Mouse (Mus musculus): ENCODE results near the gene Dnah2.

Gene Dnah2

DNA sequence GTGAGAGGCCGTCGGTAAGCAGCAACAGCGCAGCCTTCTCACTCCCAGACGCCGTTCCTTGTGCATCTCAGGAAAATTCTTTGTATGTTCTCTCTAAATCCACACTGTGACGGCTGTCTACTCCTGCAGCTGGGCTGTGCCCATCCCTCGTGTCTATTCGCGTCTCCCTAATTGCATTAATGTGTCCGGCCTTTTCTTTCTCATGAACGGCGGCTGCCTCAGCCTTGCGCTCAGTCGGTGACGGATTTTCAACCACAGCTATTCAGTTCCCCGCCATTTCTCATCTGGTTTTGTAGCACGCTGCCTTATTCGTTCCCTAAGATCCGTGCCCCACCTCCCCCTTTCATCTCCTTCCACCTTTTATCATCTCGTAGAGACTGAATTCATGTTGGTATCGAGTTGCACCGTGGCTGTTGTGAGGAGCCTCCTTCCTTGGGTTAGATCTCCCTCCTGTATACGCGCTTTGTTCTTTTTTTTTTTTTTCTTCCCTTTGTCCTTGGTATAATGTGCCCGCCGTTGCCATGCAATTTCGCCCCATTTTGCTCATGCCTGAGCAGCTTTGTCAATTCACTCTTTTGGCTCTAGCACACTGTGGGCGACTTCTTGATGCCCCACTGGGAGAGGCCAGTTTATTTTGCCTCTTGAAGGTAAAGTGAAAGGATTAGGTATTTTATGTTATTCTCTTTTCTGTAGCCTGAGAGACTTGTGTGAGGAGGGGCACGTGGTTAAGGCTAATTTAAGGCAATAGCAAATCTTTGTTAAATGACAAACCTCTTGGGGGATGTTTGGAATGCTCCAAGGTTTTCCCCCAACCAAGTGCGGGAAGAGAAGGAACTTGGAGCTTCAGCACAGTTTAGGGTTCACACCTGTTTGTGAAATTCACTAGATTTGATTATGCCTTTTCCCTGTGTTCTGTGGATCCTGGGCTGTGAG, 21.5 kb downstream of the Dnah2 start:
- DNase-seq, result peak; percentile 79

DNA sequence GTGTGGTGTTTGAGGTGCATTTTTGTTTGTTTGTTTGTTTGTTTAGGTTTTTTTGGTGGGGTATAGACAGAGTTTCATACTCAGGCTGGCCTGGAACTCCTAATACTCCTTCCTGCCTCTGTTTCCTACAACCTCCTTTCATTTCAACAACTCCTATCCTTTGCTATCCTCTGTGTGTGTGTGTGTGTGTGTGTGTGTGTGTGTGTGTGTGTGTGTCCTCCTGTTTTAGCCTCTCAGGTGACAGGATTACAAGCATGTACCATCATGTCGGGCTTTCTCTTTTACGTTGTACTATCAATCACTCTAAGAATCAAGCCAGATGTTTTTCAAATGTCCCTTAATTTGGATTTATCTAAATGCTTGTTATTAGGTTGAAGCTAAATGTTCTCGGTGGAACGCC, 22.3 kb downstream of the Dnah2 start:
- no peak for DNase-seq

DNA sequence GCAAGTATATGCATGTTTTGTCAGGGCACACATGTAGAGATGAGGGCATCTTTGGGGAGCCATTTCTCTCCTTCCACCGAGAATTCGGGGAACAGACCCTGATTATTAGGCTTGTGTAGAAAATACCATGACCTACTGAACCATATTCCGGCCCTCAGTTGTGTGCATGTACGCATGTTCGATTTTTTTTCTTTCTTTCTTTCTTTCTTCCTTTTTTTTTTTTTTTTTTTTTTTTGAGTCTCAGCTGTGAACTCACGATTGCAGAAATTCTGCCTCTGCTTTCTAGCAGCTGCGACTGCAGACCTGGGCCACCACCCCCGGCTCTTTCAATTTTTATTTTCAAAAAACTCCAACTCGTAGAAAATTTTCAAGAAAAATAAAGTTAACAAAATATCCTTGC, 23.2 kb downstream of the Dnah2 start:
- DNase-seq, result no peak

DNA sequence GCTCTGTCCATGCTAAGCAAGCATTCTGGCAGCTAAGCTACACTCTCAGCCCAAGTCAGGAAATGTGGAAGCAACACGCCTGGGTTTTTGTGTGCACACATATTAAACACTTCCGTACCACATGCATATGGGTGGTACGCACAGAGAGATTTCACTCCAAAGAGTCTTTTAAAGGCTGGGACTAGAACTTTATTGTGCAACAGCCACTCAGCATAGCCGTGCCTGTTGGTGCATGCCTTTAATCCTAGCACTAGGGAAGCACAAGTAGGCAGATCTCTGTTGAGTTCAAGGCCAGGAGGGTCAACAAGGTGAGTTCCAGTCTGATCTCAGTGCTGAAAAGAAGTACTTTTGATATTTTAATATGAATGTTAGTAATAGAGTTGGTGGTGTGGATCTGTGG, 25.3 kb downstream of the Dnah2 start:
- DNase-seq, result no peak

DNA sequence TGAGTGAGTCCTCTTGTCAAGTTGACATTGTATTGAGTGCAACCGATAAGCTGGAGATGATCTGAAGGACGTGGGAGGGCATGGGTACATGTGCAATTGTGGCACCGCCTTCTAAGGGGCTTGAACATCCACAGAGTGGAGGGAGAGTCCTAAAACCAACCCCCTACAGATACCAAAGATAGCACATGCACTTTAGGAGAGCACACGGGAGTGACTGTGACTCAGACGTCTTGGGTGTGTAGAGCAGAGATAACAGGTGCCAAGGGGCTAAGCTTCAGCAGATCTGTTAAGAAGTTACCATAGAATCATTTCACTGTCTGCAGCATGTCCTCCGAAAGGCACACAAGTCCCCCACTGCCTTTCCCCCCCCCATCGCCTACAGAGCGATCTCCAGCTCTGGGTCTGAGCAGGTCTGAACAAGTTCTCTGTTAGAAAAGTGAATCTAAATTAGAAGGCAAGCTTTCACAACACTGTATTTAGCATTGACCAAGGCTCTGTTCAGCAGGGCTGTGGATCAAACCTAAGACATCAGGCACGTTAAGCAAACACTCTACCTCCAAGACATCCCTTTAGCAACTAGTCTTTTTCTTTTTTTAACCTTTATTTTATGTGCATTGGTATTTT, 27.3 kb downstream of the Dnah2 start:
- DNase-seq, result no peak

GRCm38 (mm10) chr11:69519976-69520375, 28.9 kb downstream of the Dnah2 start:
- DNase-seq, result no peak

GRCm38 (mm10) chr11:69516661-69517060, 32.2 kb downstream of the Dnah2 start:
- no peak for DNase-seq

GRCm38 (mm10) chr11:69516151-69516640, 32.7 kb downstream of the Dnah2 start:
- no peak for DNase-seq

DNA sequence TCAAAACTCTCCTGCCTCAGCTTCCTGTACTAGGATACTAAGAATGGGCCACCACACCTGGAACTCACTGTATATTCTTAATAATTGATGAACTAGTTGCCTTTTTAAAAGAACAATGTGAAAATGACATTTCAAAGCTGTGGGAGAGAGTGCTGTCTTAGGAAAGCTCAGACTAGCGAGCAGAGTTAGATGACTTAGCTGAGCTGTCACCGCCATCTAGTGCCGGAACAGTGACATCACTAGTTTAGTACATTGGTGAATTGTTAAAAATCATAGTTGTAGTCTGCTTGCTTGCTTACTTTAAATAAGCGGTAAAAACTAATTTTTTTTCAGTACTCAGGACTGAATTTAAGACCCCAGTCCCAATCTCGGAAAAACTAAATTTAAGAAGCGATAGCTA, 35.1 kb downstream of the Dnah2 start:
- peak; percentile 85 for DNase-seq

DNA sequence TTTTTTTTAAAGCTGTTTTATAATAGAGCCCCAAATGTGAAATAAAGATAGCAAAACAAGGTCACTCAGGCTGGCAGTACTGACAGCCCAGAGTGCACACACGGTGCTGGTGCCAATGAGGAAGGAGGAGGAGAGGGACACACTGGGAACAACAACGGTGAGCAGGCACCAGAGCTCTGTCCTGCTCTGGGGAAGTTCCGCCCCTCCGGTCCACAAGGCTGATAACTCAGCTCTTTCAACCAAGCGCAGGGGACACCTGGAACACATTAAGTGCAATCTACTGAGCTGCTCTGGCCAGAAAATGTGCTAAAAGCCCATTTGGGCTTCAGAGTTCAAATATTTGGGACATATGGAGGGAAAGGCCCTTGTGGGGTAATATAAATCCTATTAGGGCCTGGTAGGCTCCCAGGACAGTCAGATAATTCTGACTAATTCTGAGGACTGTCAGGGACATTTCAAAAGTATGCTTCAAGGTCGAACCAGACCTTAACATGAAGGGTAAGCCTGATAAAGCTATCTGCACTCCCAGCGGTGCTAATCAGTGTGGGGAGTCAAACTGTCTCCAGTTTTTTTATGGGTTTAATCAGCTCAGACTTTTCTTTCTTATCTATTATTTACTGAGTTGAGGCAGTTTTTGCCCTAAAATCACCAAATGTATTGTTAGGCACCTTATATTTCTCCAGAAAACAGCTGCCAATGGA, 38.0 kb downstream of the Dnah2 start:
- DNase-seq, result peak; percentile 77

DNA sequence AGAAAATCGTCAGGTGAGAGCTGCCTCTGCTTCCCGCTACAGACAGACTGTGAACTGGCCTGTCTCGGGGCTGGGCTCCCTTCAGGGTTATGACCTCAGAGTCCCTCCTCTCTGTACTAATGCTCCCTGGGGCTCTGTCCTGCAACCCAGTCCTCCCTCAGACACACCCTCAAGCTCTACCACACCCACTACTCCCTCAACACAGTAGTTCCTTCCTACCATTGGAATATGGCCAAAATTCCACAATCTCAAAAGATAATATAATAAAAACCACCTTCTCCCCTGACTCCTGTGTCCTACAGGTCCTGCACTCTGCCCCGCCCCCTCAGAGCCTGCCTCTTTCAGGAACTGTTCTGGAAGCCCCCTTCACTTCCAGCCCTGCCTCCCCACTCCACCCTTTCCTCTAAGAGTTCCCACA, 45.0 kb downstream of the Dnah2 start:
- no peak for DNase-seq

DNA sequence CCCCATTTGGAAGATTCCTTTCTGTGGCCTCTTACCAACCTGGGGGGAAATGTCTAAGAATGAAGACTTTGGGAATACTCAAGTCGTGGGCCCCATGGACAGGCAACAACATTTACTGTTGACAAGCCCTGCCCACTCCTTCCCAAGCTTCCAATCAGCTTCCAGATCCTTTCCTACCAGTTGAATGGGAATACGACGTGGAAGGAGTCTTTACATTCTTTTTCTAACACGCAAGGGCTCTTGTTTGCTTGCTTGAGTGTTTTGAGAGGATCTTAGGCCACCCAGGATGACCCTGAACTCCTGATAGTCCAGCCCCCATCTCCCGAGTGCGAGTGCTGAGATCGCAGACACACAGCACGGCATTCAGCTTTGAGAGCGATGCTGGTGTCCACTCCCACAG, 47.4 kb downstream of the Dnah2 start:
- no peak for DNase-seq

GRCm38 (mm10) chr11:69499140-69499539, 49.8 kb downstream of the Dnah2 start:
- DNase-seq, result no peak

DNA sequence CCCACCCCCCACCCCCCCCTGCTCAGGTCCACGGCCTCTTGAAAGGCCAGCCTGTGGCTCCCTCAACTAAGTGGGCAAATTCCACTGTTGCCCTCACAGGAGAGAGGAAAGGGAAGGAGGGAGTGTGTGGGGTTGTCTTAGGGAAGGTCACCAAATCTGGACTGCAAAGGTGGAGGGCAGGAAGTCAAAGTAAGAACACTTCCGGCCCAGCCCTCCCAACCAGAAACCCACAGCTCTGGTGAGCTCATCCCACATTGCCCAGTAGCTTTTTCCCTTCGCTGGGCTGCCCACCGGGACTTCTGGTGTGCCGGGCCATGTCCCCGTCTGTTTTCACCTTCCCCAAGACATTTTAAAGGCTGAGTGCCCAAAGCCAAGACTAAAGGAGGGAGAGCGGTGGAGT, 57.2 kb downstream of the Dnah2 start:
- no peak for DNase-seq

DNA sequence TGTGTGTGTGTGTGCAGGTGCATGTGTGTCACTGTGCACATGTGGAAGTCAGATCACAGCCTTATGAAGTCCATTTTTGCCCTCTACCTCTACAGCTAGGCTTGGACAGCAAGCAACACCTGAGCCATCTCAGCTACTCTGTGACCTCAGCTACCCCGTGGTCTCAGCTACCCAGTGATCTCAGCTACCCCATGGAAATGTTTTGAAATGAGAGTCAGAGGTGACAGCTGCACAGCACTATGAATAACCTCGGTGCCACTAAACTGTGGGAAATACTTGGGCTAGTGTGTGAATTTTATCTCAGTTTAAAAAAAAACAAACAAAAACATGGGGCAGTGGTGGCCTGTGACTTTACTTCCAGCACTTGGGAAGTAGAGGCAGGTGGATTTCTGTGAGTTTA, 58.0 kb downstream of the Dnah2 start:
- no peak for DNase-seq

DNA sequence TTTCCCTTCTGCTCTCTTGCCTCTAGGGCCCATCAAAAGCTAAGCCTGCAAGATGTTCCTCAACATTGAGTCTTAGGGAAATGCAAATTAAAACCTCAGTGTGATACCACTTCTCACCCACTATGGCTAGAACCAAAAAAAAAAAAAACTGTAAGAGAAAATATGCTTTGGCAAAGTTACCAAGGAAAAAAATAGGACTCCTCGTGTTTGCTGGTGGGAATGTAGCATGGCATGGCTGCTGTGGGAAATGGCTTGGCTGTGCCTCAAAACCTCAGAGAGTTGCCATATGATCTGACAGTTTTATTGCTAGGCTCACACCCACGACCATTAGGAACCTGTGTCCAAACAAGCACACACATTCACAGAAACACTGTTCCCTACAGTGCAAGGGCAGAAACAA, 61.4 kb downstream of the Dnah2 start:
- no peak for DNase-seq

GRCm38 (mm10) chr11:69477645-69478044, 71.3 kb downstream of the Dnah2 start:
- DNase-seq, result no peak

DNA sequence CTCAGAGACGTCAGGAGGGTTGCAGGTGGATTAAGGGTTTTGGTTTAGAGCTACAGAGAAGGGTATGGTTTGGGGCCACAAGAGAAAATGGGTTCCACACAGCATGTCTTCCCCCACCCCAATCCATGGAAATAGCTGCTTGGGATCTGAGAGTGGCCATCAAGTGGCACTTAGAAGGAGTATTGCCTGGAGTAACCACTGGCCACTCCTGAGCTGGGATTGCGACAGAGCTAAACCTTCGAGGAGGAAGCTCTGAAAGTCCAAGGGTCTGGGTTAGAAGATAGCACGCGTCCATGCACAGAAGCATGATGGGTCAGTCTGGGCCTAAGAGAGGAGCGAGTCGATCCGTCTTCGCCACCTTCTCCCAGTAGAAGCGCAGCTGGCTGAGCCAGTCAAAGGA, 72.1 kb downstream of the Dnah2 start:
- no peak for DNase-seq

DNA sequence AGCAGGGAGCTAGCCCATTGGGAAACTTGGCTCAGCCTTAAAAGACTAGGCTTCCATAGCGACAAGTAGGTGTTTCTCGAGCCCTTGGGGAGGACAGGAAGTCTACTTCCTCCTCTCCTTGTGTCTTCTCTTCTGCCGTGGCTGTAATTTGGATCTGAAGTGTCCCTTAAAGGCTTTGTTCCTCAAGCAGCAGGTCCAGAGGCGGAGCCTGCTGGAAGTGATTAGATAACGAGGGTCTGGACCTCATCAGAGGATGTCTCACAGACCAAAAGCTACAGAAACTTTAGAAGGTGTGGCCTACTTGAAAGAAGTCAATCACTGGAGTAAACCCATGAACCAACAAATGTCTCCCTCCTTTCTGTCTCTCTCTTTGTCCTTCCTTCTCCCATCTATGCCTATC, 74.2 kb downstream of the Dnah2 start:
- DNase-seq, result no peak

- DNase-seq, result no peak
These were observed 76.2 kb downstream of the Dnah2 start for GRCm38 (mm10) chr11:69472687-69473086.

DNA sequence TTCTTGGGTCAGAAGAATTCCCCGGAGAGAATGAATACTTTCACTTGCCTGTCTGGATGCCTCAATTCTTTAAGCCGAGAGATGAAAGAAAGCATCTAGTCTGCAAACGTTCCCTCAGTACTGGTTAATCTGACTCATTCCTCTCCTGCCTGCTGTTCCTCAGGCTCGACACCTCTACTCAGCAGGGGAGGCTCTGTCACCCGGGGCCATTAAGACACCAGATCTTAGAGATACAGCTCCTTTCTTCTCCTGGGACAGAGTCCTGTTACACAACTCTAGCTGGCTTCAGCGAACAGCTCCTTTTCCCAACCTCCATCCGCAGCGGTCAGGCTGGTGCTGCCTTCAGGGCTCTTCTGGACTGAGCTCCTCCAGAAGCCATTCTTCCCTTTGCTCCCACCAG, 77.4 kb downstream of the Dnah2 start:
- DNase-seq, result no peak

- DNase-seq, result no peak
These were observed 79.6 kb downstream of the Dnah2 start for GRCm38 (mm10) chr11:69469301-69469700.

- DNase-seq, result no peak
These were observed 84.9 kb downstream of the Dnah2 start for GRCm38 (mm10) chr11:69463996-69464395.

- DNase-seq, result no peak
These were observed 87.3 kb downstream of the Dnah2 start for GRCm38 (mm10) chr11:69461568-69461967.
